Mouse (Mus musculus) regulatory T cell (primary cell): ENCODE data around the gene Vstm2a.

Source experiments
- in situ Hi-C: fragments of 300-600 bp; cut with MboI, MseI; formaldehyde crosslinking; loops from one replicate; pipeline ENCODE4 v1.15.1; 2025; ENCODE audit warnings: high pct_unique_total_duplicates

The Vstm2a gene

DNA sequence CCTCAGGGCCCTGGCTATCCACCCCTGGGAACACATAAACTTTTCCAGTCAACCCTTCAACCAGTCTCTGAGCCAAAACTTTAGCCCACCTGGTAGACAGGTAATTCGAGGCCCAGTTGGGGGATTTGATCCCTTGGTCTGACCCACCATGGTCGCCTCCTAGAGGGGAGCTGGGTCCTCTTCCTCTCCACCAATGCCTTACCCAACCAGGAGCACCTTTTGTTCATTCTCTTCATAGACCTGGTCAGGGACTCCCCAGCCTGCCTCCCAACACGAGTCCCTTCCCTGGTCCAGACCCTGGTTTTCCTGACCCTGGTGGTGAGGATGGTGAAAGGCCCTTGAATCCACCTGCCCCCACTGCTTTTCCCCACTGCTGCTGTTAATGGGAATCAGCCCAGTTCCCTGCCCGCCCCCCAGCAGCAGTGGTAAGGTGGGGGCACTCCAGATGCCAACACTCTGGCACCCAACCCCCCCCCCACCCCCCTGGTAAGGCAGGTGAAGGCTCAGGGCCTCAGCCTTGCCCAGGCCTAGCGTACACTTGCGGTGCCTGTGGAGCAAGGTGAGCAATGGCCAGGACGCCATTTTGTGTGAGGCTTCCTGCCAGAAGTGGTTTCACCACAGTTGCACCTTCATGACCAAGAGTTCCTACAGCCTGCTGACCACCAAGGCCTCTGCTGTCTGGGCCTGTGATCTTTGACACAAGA lies 182.2 kb downstream of the Vstm2a start:
- in situ Hi-C loops = no loop called here
